Mouse (Mus musculus) MEL-GATA-1-ER (cell line): Measurements from ENCODE around the gene Stxbp1.

ENCODE experiments used
- DNase-seq: peaks from one replicate; pipeline ENCODE4 v3.0.0-alpha.2; 2012; ENCODE audit warnings: low read depth; ENCODE audit errors: extremely low read depth

The Stxbp1 gene

DNA sequence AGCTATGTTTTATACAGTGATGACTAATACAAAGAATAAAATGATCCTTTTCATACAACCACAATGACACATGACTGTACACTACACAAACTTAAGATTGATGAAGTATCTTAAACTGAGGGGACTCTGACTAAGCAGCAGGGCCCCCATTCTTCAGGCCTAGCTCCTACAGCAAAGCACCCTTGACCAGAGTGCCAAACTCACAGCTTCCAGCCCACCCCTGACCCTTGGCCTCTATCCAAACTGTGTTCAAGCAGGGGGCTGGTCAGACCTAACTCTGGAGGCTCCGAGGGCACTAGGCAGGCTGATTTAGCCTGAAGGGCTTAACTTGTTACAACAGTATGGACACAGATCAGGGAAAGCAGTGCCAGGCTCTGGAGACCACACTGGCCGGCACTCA, 58.5 kb downstream of the Stxbp1 start:
- no peak for DNase-seq

DNA sequence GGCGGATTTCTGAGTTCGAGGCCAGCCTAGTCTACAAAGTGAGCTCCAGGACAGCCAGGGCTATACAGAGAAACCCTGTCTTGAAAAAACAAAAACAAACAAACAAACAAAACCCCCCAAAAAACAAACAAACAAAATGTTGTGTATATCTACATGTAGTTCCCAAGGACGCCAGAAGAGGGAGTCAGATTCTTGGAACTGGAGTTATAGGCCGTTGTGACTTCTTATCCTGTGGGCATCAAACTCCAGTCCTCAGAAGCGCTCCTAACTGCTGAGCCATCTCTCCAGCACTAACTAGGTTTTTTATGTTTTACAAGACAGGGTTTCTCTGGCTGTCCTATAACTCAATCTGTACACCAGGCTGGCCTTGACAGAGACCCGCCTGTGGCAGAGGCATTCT, 59.9 kb downstream of the Stxbp1 start:
- DNase-seq, result no peak

DNA sequence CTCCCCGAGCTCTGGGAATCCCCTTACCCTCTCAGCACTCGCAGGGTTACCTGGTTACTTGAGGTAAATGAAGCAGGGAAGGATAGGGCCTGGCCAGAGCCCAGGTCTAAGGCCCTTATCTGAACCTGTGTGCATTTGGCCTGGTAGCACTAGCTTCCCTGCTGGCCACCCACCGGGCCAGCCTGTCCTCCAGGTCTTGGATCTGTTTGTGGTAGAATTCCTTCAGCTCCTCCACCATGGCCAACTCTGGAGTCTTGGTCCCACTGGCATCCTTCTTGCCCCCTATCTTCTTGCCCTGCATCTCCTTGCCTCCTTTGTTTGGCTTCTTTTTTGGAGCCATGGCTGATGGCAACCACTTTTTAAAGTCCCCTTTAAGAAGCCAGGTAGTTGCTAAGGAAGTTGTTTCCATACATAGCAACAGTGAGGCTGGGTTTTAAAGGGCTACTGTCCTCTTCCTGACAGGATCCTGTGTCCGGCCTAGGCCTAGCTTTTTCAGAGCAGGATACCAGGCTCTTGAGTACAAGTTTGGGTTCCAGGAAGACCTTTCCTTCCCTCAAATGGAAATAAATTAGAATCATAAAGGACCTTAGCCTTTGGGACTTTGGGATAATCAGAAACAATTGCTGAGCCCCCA, 62.9 kb downstream of the Stxbp1 start, which contains the start of gene Cfap157:
TSS of gene Cfap157 (minus strand) at position 381 of the 634 bp plus-strand sequence.
- DNase-seq, result no peak

DNA sequence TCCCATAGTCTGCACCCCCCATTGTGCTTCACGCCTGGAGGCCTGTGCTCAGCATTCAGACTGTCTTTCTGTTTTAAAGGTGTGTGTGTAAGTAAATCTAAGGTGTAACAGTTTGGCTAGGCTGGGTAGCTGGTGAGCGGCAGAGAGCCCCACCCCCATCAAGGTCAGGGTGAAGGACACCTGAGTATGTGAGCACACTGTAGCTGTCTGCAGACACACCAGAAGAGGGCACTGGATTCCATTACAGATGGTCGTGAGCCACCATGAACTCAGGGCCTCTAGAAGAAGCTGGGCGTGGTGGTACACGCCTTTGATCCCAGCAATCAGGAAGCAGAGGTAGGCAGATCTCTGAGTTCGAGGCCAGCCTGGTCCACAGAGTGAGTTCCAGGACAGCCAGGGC, 65.3 kb downstream of the Stxbp1 start:
- no peak for DNase-seq

DNA sequence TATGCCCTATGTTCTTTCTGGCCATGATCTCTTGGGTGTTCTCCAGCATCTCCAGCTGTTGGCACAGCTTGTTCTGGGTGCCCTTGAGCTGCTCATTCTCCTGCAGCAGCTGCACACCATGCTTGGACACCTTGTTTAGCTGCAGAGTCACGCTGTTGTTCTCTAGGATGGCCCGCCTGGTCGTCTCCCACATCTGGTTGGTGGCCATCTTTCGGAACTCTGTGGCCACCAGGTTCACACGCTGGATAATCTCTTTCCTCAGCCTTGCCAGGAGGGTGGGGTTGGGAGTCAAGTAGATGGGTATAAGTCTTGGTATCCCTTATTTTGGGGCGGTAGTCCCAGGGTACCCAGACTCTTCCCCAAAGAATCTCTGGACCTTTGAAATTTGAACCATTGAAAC, 67.3 kb downstream of the Stxbp1 start:
- DNase-seq, result no peak

DNA sequence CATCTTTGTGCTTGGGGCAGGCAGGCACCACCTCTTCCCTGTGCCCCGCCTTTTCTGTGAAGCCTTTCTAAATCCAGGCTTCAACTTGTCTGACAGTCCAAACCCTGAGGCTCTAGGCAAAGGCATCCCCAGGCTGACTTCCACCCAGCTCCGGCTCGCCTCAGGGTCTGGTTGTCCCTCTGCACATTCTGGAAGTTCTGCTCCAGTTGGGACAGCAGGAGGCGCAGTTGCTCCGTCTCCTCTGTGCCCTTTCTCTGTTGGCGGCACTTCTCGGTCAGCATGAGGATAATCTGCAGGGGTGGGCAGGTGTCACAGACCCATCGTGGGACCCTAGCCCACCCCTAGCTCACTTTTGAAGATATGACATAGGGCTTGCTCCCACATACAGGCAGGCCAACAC, 67.9 kb downstream of the Stxbp1 start:
- DNase-seq, result no peak

DNA sequence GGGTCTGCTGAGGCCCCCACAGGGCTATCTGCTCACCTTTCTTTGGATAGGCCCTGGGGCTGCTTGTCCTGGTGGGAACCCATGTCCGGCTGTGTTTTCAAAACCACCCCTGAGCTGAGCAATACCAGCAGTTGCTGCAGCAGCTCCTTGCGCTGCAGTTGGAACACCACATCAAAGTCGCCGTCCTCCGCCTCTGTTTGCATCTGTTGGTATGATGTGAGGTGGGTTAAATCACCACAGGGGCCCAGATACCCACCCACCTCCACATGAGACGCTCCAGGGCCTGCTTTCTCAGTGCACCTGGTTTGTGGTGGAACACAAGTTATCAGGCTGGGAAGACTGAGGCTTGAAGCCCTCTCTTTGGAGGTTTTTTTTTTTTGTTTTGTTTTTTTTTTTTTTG, 69.0 kb downstream of the Stxbp1 start:
- no peak for DNase-seq

DNA sequence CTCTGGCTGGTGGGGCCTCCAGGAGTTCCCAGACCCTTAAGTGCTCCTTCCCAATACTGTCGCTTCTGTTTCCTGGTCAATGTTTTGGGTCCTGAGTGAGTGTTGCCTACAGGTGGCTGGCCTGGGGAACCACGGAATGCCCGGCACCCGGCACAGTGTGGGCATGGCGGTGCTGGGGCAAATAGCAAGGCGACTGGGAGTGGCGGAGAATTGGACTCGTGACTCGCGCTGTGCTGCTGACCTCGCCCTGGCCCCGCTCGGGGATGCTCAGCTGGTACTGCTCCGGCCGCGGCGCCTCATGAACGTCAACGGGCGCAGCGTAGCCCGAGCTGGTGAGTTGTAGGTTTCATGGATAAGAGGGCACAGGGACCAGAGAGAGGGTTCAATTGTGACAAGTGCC, 70.9 kb downstream of the Stxbp1 start:
- DNase-seq, result no peak

DNA sequence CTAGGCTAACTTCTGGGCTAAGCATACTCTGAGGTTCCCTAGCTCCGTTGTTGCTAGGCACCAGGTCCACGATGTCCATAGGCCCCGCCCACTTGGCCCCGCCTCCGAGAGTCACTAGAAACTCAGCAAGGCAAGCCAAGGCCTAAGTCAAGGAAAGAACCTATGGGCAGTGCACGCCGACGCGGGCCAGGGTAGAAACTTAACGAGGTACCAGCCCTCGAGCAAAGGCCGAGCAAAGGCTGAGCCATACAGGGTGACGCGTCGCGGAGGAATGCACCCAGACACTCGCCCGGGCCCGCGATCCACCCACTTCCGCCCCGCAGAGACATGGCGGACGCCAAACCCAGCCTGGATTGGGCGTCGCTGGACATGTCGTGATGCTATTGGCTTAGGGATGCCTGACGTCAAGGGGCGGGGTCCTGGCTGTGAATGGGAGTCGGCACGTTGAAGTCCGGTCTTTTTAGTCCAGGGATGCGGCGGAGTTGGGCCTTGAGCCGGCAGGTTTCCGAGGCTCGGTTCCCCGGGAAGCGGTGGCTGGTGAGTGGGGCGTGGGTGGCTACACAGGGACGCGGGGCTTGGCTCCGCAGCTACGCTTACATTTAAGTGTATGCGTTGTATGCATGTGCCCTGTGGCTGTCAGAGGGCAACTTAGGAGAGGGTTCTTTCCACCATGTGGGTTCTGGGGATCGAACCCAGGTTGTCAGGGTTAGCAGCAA, 71.5 kb downstream of the Stxbp1 start, which contains the start of the genes Ttc16 and Ptrh1:
TSS of gene Ttc16 (minus strand) at position 275 of the 716 bp plus-strand sequence.
TSS of gene Ptrh1 (plus strand) at position 428 of the 716 bp plus-strand sequence.
- DNase-seq, result peak; percentile 84

DNA sequence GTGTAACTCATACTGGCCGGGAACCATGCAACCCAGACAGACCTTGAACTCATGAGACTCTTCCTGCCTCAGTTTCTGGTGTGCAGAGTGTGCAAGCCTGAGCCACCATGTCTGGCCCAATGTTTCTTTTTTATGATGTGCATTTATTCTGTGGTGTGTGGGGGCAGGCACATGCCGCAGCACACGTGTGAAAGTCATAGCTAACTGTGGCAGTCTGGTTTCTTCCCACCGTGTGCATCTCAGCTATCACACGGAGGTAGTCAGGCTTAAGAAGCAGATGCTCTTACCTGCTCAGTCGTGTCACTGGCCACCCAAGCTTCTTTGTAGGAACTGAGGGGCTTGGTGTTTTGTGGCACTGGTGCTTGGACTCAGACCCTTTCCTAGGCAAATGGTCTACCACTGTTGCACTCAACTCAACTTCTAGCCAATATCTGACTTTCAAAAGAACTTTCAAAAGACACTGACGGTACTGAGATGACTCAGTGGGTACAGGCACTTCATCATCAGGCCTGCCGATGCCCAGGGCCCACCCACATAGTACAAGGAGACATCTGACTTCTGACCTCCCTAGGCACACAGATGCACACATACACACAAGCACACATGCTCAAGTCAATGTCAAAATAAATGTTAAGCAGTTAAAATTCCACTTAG, 74.3 kb downstream of the Stxbp1 start:
- DNase-seq, result no peak

DNA sequence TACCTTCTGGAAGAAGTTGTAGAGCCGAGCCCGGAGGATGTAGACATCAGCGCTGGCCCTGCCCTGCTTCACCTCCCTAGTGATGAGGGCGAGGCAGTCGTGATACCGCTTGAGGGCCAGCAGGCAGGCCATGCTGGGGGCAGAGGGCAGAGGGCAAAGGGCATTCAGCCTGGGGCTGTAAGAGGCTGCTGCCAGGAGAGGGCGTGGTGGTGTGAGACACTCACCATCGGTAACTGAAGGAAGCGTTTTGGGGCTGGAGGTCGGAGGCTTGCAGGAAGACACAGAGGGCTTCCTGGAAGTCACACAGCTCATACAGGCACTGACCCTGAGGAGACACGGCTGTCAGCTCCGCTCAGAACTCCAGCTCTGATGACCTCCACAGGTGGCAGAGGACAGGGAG, 75.2 kb downstream of the Stxbp1 start:
- DNase-seq, result no peak

DNA sequence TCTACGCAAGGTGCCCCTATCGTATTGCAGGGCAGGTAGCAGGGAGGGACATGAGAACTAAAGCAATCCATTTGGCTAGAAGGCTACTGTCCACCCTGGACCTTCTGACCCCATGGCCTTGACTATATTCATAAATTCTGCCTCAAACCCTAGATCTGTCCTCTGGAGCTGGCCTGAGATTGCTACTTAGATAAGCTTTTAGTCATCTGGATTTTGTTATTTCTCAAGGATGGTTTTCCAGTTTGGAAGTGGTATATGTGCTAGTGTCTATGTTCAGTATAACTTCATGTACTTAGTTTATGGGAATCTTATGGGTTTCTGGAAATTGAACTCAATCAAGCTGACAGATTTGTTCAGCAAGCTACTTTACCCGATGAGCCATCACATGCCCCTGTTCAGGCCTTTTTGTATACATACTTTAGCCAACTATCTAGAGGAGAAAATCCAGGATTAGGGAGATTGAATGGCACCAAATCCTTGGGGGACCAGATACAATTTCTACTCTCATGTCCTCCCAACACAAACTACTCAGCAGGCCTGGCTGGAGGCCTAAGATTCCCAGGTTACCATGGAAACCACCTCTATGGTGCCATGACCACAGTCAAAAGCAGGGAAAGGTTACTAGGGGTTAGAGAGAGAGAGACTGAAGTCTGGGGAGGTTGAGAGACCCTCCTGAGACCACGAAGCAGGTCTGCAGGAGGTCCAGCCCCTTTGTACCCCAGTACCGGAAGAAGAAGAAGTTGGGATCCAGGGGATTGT, 77.5 kb downstream of the Stxbp1 start:
- DNase-seq, result no peak

DNA sequence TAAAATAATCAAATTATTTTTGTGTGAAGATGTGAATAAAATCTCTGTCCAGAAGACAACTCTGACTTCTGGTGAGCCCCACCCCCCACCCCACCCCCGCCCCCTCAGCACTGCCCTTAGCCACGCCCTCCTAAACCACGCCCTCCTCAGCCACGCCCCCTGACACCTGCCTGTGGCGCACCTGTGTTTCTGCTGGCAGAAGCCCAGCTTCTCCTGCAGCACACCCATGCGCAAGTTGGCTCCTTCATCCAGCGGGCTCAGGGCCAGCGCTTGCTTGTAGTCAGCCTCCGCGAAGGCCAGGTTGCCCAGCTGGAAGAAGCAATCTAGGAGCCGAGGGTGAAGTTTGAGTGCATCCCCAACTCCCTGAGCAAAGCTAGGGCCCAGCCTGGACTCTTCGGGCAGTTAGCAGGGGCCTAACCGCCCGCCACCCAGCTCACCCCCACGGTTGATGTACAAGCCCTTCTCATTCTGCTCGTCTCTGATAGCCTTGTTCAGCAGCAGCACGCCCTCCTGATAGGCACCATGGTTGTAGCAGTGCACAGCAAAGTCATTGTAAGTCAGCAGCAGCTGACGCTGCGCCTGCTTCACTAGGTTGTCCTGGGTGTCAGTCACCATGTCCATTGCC, 78.3 kb downstream of the Stxbp1 start:
- DNase-seq, result no peak

DNA sequence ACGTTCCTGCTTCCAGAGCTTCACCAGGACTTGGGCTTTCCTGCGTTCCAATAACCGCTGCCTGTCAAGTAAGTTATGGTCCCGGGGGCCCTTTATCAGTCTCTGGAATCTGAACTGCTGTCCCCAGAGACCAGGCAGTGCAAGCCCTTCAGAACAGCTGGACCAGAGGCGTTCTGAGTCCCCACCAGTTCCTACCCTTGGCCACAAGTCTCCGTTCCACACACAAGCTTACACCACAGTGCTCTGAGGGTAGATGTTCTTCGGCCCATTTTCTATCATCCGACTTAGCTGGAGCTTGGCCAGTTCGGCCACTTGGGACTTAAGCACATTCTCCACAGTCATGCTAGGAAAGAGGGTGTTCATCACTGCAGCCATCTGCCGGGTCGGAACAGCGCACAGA, 79.8 kb downstream of the Stxbp1 start:
- DNase-seq, result no peak

DNA sequence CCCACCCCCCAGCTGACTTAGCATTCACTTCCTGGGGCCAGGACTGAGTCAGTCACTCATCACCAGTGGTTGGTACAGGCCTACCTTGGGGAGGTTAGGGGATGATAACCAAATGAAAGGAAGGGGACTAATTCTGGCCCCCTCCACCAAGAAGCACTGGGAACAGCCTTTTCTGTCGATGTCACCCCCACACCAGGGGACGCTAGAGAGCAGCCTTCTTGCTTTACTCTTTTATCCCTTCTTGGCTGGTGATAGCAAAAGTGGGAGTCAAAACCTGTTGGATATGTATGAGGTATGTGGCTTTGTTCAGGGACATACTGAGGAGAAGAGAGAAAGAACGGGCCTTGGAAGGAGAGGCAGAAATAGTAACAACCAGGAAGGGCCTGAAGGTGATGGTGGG, 83.7 kb downstream of the Stxbp1 start:
- DNase-seq, result no peak

DNA sequence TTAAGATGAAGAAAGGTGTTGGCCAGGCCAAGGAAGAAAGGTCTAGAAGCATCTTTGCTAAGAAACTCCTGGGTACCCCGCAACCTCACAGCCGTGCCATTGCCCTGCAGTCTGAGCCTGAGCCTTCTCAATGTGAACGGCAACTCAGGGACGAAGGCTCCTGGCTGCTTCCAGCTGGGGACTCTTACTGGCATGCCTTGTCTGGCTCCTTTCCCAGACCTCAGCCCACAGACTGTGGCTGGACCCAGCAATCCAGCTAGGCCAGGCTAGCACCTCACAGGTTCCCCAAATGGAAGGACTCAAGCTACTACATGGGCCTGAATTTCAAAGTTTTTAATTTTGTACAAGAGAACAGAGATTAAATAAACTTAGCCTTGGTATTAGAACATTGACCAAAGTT, 85.2 kb downstream of the Stxbp1 start:
- no peak for DNase-seq

DNA sequence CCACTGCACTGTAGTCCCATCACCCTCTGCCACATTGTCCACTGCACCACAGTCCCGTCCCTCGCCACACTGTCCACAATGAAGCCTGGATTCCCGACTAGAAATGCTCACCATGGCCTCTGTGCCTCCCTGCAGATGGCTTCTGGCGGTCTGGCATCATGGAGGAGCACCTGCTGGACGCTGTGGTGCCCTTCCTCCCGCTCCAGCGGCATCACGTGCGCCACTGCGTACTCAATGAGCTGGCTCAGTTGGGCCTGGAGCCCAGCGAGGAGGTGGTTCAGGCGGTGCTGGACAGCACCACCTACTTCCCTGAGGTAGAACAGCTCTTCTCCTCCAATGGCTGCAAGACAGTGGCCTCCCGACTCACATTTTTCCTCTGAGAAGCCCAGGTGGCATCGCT, 85.7 kb downstream of the Stxbp1 start:
- no peak for DNase-seq

DNA sequence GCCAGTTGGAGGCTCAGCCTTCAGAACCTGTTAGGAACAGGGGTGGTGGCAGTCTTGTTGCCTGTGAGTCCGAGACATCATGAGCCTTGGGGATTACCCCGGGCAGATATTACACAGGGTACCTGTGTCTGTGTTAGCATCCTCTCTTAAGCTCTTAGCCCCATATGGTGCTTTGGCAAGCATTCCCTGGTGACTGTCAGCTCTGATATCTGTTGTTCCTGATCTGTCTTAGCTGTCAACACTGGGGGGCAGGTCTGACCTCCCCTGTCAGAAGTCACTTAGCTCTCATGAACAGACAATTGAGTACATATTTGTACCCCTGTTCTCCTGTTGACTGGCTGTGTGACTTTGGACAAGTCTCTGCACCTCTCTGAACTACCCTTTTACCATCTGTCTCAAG, 88.0 kb downstream of the Stxbp1 start:
- DNase-seq, result no peak

DNA sequence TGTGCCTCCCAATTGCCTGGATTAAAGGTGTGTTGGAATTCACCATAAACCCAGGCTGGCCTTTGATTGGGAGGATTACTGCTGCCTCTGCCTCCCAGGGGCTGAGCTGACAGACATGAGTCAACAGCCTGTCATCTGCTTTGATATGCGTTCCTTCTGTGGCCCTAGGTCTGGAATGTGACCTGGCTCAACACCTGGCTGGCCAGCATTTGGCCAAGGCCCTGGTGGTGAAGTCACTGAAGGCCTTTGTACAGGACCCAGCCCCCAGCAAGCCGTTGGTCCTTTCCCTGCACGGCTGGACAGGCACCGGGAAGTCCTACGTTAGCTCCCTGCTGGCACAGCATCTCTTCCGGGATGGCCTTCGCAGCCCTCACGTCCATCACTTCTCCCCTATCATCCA, 88.5 kb downstream of the Stxbp1 start:
- no peak for DNase-seq

DNA sequence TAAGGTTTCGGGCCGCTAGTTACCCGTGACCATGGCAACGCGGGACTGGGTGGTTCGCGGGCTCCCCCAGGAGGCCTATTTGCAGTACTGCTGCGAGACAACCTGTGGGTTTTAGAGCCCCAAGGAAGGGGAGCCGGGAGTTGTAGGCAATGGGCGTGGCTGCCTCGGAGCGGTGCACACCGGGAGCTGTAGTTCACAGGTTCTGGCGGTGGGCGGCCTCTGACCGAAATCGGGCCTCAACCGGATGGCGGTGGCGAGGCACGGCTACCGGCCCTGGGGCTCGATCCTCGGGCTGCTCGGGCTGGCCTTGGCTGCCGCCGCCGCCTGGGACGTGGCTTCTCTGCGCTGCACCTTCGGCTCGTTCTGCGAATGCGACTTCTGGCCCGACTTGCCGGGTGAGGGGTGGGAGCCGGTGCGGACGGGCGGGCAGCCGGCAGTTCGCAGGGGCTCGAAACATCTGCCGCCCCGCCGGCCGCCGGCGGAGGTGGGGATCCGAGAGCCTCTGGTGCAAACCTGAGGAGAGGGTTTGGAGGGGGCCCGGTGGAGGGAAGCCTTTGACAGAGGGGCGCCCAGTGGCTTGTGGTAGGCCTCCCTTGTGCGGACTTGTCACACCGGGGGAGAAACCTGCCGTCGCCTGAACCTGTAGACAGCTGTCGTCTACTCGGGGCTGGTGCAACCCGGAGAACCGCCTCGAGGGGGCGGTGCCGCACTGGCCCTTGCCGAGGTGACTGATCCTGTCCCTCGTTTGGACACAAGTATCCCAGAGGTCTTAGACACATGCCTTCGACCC, 89.8 kb downstream of the Stxbp1 start, which contains the start of gene Tor2a:
TSS of gene Tor2a (plus strand) at position 179 of the 790 bp plus-strand sequence.
- DNase-seq, result peak; percentile 86
